Mouse (Mus musculus): Measurements from ENCODE around the gene Dpf3. TPM values are rescaled to one million over a fixed set of nuclear protein-coding genes. Genes with fewer than 3 reads are reported as not detected.

Dpf3 gene
- polyA plus RNA-seq, 1 experiment: 1.6 TPM

DNA sequence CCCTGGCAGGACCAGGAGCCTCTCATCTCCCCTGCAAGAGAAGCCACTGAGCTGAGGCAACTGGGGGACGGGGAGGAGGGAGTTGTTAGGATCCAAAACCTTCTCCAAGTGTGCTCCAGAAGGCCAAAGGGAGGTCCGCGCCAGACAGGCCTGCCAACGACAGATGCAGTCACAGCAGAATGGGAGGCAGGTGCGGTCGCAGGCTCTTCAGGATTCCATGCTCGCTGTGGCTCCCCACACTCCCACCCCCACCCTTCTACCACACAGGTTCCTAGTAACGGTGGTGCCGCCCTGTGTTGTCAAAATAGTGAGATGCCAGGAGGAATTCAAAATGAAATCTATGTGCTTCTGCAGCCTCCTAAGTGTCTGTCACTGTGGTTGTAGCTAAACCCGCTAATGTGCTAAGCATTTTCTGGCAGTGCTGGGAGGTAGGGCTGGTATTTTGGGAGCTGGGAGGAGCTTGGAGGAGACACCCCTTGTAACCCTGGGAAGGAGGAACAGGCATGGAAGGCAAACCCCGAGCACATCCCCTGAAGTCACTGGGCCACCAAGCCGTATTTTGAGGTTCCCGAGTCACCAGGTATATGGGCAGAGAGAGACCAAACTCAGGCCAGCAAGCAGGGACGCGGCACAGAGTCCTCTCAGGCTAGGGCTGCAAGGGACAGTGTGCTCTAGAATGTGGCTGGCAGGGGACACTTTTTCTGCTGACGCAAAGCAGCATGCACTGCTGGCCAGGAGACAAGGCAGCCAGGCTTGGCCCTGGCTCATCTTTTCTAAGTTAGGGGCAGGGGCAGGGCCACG lies 75.6 kb downstream of the Dpf3 start:
- Histone ChIP-seq H3K36me3 (ENCODE audit: control insufficient read depth, insufficient read depth, low read length) (no peaks in the 10 kb centered on the region), H3K27ac (ENCODE audit: insufficient read depth, low read length) (no peak overlapping the region), H3K4me1 (ENCODE audit: control insufficient read depth, insufficient read depth, insufficient read length) (no peaks in the 10 kb centered on the region), H3K27me3 (ENCODE audit: control insufficient read depth, insufficient read depth, low read length) (no peaks in the 10 kb centered on the region), H3K4me3 (ENCODE audit: extremely low read depth, insufficient read depth, insufficient read length) (no peak overlapping the region)
- no peak for TF ChIP-seq POLR2A (IDR thresholded peaks at IDR 0.05; ENCODE audit: low read depth, low read length)
- TF ChIP-seq CTCF (IDR thresholded peaks at IDR 0.05; ENCODE audit: extremely low read depth, insufficient read depth, insufficient read length, insufficient replicate concordance): no peak
- no peak for DNase-seq (ENCODE audit: low read depth in 1 of 2, low spot score in 2 of 2)
- WGBS: 77% methylated on average over 17 of the region's 17 CpGs

DNA sequence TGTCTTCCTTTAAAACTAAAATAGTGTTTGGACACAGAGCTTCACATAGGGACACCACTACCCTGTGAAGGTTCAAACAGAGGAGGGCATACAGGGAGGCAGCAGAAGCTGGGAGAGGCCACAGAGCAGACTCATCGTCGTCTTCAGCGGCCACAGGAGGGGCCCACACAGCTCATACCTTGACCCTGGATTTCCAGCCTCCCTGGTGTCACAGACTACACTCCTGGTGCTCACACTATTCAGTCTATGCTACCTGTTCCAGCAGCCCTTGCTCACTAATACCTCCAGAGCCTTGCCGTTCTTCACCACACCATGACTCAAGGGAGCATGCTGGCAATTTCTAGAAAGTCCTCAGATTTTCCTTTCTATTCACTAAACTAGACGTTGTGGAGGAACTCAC lies 76.5 kb downstream of the Dpf3 start:
- 85% methylated on average over 5 of the region's 5 CpGs for WGBS
- TF ChIP-seq CTCF (IDR thresholded peaks at IDR 0.05; ENCODE audit: extremely low read depth, insufficient read depth, insufficient read length, insufficient replicate concordance) (no peak), POLR2A (IDR thresholded peaks at IDR 0.05; ENCODE audit: low read depth, low read length) (no peak)
- H3K4me1 ChIP-seq (ENCODE audit: control insufficient read depth, insufficient read depth, insufficient read length): no peaks in the 10 kb centered on the region
- no peak overlapping the region for H3K4me3 ChIP-seq (ENCODE audit: extremely low read depth, insufficient read depth, insufficient read length)
- no peaks in the 10 kb centered on the region for H3K36me3 ChIP-seq (ENCODE audit: control insufficient read depth, insufficient read depth, low read length)
- H3K27ac ChIP-seq (ENCODE audit: insufficient read depth, low read length): no peak overlapping the region
- no peaks in the 10 kb centered on the region for H3K27me3 ChIP-seq (ENCODE audit: control insufficient read depth, insufficient read depth, low read length)
- no peak for DNase-seq (ENCODE audit: low read depth in 1 of 2, low spot score in 2 of 2)

DNA sequence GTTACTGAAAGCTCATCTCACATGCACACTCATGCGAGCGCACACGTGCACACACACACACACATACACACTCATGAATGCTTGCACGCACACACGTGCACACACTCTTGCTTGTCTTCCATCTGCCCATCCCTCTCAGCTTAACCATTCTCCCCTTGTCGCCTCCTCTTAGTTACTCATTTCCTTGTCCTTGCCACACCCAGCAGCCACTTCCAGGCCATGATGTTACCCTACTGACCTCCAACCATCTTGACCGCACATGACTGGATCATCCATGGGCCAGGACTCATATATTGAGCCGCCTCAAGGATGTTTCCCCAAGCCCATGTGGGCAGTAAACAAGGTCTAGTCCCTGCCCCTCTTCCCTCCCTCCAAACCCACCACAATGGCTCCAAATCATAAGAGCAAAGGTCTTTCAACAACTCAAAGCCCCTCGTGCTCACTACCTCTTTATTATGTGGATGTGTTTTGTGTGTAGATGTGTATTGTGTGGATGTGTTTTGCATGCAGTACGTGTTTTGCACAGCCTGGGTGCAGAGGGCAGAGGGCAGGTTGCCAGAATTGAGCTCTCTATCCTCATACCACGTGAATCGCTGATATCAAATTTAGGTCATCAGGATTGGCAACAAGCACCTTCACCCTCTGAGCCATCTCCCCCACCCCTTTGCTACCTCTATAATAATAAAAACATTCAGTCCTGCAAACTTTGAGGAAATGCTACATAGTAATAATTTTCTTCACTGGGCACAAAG lies 82.0 kb downstream of the Dpf3 start:
- no peak for DNase-seq (ENCODE audit: low read depth in 1 of 2, low spot score in 2 of 2)
- TF ChIP-seq POLR2A (IDR thresholded peaks at IDR 0.05; ENCODE audit: low read depth, low read length): no peak
- 90% methylated on average over 12 of the region's 12 CpGs for WGBS
- Histone ChIP-seq H3K4me1 (ENCODE audit: control insufficient read depth, insufficient read depth, insufficient read length) (no peaks in the 10 kb centered on the region), H3K27me3 (ENCODE audit: control insufficient read depth, insufficient read depth, low read length) (no peaks in the 10 kb centered on the region), H3K4me3 (ENCODE audit: extremely low read depth, insufficient read depth, insufficient read length) (no peak overlapping the region), H3K27ac (ENCODE audit: insufficient read depth, low read length) (no peak overlapping the region), H3K36me3 (ENCODE audit: control insufficient read depth, insufficient read depth, low read length) (no peaks in the 10 kb centered on the region)

DNA sequence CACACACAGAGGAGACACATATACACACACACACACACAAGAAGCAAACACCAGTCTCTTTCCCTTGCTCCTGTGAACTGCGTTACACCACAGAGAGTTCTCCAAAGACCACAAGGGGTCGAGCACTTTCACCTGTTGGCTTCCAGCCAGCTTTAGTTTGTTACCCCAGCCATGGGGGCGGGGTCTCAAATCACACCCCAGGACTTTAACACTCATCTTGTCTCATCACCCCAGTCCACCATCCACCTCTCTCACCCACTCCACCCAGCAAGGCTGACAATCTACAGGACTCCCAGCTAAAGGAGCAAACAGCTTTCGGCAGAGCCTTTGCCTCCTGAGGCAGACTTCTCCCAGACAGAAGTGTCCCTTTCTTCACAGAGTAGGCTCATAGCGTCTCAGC lies 85.2 kb downstream of the Dpf3 start:
- TF ChIP-seq CTCF (IDR thresholded peaks at IDR 0.05; ENCODE audit: extremely low read depth, insufficient read depth, insufficient read length, insufficient replicate concordance) (no peak), POLR2A (IDR thresholded peaks at IDR 0.05; ENCODE audit: low read depth, low read length) (no peak)
- no peak for DNase-seq (ENCODE audit: low read depth in 1 of 2, low spot score in 2 of 2)
- no peaks in the 10 kb centered on the region for H3K4me1 ChIP-seq (ENCODE audit: control insufficient read depth, insufficient read depth, insufficient read length)
- no peaks in the 10 kb centered on the region for H3K27me3 ChIP-seq (ENCODE audit: control insufficient read depth, insufficient read depth, low read length)
- H3K4me3 ChIP-seq (ENCODE audit: extremely low read depth, insufficient read depth, insufficient read length): no peak overlapping the region
- no peak overlapping the region for H3K27ac ChIP-seq (ENCODE audit: insufficient read depth, low read length)
- 68% methylated on average over 5 of the region's 5 CpGs for WGBS
- no peaks in the 10 kb centered on the region for H3K36me3 ChIP-seq (ENCODE audit: control insufficient read depth, insufficient read depth, low read length)

DNA sequence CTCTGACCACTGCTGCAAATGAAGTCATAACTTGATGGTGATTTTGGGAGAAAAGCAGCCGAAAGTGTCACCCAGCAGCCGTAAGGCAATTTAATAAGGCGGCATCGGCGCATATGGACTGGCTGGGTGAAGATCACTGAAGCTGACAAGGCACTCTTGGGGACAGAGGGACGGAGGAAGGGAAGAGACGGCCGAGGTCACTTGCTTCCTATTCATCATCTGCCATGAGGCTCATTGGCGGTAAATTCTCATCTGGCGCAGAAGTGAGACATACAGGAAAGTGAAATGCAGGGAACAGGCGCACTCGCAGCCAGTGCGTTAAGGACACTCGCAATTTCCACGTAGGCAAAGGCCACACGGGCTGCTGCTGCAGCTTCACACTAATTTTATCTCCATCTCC lies 95.5 kb downstream of the Dpf3 start:
- TF ChIP-seq POLR2A (IDR thresholded peaks at IDR 0.05; ENCODE audit: low read depth, low read length) (no peak), CTCF (IDR thresholded peaks at IDR 0.05; ENCODE audit: extremely low read depth, insufficient read depth, insufficient read length, insufficient replicate concordance) (no peak)

DNA sequence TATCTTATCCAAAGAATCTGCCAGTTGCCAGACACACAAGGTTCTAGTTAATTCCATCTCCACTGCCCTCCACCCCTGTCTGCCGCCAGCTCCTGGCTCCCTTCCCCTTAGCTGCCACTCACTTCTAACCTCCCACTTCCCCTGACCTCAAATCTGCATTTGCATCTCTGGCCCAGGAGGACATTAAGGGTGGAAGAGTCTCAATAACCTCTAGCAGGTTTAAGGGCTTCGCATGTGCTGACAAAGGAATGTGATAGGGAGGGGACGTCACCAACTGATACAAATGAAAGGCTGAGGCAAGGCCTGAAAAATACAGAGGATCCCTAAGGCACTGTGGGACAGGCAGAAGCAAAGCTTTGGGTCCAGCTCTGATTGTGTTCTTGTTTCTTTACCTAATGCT lies 100.0 kb downstream of the Dpf3 start:
- Histone ChIP-seq H3K4me1 (ENCODE audit: control insufficient read depth, insufficient read depth, insufficient read length) (no peaks in the 10 kb centered on the region), H3K36me3 (ENCODE audit: control insufficient read depth, insufficient read depth, low read length) (no peaks in the 10 kb centered on the region), H3K4me3 (ENCODE audit: extremely low read depth, insufficient read depth, insufficient read length) (no peak overlapping the region), H3K27ac (ENCODE audit: insufficient read depth, low read length) (no peak overlapping the region), H3K27me3 (ENCODE audit: control insufficient read depth, insufficient read depth, low read length) (no peaks in the 10 kb centered on the region)
- DNase-seq (ENCODE audit: low read depth in 1 of 2, low spot score in 2 of 2): no peak
- no peak for TF ChIP-seq POLR2A (IDR thresholded peaks at IDR 0.05; ENCODE audit: low read depth, low read length)
- no peak for TF ChIP-seq CTCF (IDR thresholded peaks at IDR 0.05; ENCODE audit: extremely low read depth, insufficient read depth, insufficient read length, insufficient replicate concordance)
- WGBS: 71% methylated on average over 3 of the region's 3 CpGs

More for the DNA sequence above, 95.5 kb downstream of the Dpf3 start:
- no peaks in the 10 kb centered on the region for H3K36me3 ChIP-seq (ENCODE audit: control insufficient read depth, insufficient read depth, low read length)
- no peaks in the 10 kb centered on the region for H3K4me1 ChIP-seq (ENCODE audit: control insufficient read depth, insufficient read depth, insufficient read length)
- H3K27ac ChIP-seq (ENCODE audit: insufficient read depth, low read length): no peak overlapping the region
- WGBS: 93% methylated on average over 16 of the region's 16 CpGs
- no peak overlapping the region for H3K4me3 ChIP-seq (ENCODE audit: extremely low read depth, insufficient read depth, insufficient read length)
- DNase-seq (ENCODE audit: low read depth in 1 of 2, low spot score in 2 of 2): no peak
- H3K27me3 ChIP-seq (ENCODE audit: control insufficient read depth, insufficient read depth, low read length): no peaks in the 10 kb centered on the region

DNA sequence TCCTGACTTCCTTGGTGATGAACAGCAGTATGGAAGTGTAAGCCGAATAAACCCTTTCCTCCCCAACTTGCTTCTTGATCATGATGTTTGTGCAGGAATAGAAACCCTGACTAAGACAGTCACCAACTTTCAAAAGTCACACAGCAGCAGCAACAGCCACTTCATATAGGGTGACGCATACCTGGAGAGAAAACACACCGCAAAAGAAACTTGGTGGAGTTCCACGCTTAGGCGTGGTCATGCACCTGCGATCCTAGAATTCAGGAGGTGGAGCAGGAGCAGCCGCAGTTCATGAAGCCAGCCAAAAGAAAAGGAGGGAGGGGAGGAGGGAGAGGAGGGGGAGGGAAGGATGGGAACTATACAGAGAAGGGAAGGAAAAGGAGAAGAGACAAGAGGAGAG lies 106.4 kb downstream of the Dpf3 start:
- DNase-seq (ENCODE audit: low read depth in 1 of 2, low spot score in 2 of 2): no peak
- Histone ChIP-seq H3K27ac (ENCODE audit: insufficient read depth, low read length) (no peak overlapping the region), H3K4me1 (ENCODE audit: control insufficient read depth, insufficient read depth, insufficient read length) (no peaks in the 10 kb centered on the region), H3K36me3 (ENCODE audit: control insufficient read depth, insufficient read depth, low read length) (no peaks in the 10 kb centered on the region), H3K4me3 (ENCODE audit: extremely low read depth, insufficient read depth, insufficient read length) (no peak overlapping the region), H3K27me3 (ENCODE audit: control insufficient read depth, insufficient read depth, low read length) (no peaks in the 10 kb centered on the region)
- WGBS: 96% methylated on average over 7 of the region's 7 CpGs
- TF ChIP-seq CTCF (IDR thresholded peaks at IDR 0.05; ENCODE audit: extremely low read depth, insufficient read depth, insufficient read length, insufficient replicate concordance) (no peak), POLR2A (IDR thresholded peaks at IDR 0.05; ENCODE audit: low read depth, low read length) (no peak)
